Mouse (Mus musculus) kidney, adult 10 weeks (tissue): ENCODE measurements around the gene Hltf. TPM values are rescaled to one million over a fixed set of nuclear protein-coding genes. Genes with fewer than 3 reads are reported as not detected.

Experiments used
- polyA plus RNA-seq: library from polyadenylated mRNA; stranded (reverse); fragments of 350-450 nt; fragmentation: Illumina TruSeq; extraction: RNeasy Lipid Tissue Mini Kit (QIAGEN cat#74804); gene quantifications from one replicate; pipeline ENCODE4 v1.2.3, GENCODE M21; 2014; ENCODE audit warnings: low read depth, low replicate concordance

Gene Hltf
- polyA plus RNA-seq: 55.3 TPM

GRCm38 (mm10) chr3:20057306-20058196 is at the start of gene Hltf:
Hltf (plus strand) TSS chr3:20057811.

GRCm38 (mm10) chr3:20034719-20035404 is 22.7 kb upstream of the Hltf start, which contains the start of gene Hps3:
Hps3 (minus strand) TSS chr3:20035315.

GRCm38 (mm10) chr3:20154531-20155367 is 97.1 kb downstream of the Hltf start, which contains the start of gene Gyg:
Gyg (minus strand) TSS chr3:20155317.

Other genes starting within 250 kb of the Hltf start
- gene Cp, start 100.8 kb upstream of the Hltf start, polyA plus RNA-seq: 280 TPM
- 52.9 TPM for gene Hps3, start 22.5 kb upstream of the Hltf start, polyA plus RNA-seq
- gene Gyg, start 97.5 kb downstream of the Hltf start, polyA plus RNA-seq: 80.1 TPM
- 0.53 TPM for gene Cpa3, start 184.4 kb downstream of the Hltf start, polyA plus RNA-seq
- 0.32 TPM for gene Cpb1, start 217.9 kb downstream of the Hltf start, polyA plus RNA-seq